Mouse (Mus musculus) forebrain, embryonic 11.5 days (tissue): ENCODE data around the gene Gm9844. TPM values are rescaled to one million over a fixed set of nuclear protein-coding genes. Genes with fewer than 3 reads are reported as not detected.
"Not testable (repeated sequence)": the region's sequence is repeated elsewhere in the genome, so short reads cannot be mapped to it uniquely, and the experiment has no call there.

Experiments used
- ATAC-seq: fragments of 200-750 bp; cut with Nextera tagmentation; replicated peaks from 2 replicates; pipeline ENCODE4 v1.8.0; 2017; ENCODE audit warnings: moderate TSS enrichment; ENCODE audit not compliant: low FRiP score
- DNase-seq: peaks from one replicate; pipeline ENCODE4 v3.0.0-alpha.2; 2017; ENCODE audit warnings: low spot score
- H3K27ac ChIP-seq: fragments of 300-500 bp; sonication (generic); 2 replicates; pipeline ENCODE4 v1.5.1; 2014; ENCODE audit warnings: low read depth, low read length
- H3K27me3 ChIP-seq: fragments of 300-500 bp; sonication (generic); 2 replicates; pipeline ENCODE4 v1.6.1; 2014; ENCODE audit warnings: mild to moderate bottlenecking, low read length, mixed read lengths; ENCODE audit not compliant: control insufficient read depth, insufficient read depth
- H3K36me3 ChIP-seq: fragments of 300-500 bp; sonication (generic); 2 replicates; pipeline ENCODE4 v1.6.1; 2014; ENCODE audit warnings: mild to moderate bottlenecking, low read length, moderate library complexity, mixed read lengths; ENCODE audit not compliant: control insufficient read depth, insufficient read depth
- H3K4me1 ChIP-seq: fragments of 300-500 bp; sonication (generic); replicated peaks from 2 replicates; pipeline ENCODE4 v1.6.1; 2014; ENCODE audit warnings: low read length, mixed read lengths; ENCODE audit not compliant: control insufficient read depth, insufficient read depth
- H3K4me2 ChIP-seq: fragments of 300-500 bp; sonication (generic); 2 replicates; pipeline ENCODE4 v1.6.1; 2014; ENCODE audit warnings: low read depth, mild to moderate bottlenecking, low read length, moderate library complexity, mixed read lengths; ENCODE audit not compliant: severe bottlenecking
- H3K4me3 ChIP-seq: fragments of 300-500 bp; sonication (generic); 2 replicates; pipeline ENCODE4 v1.5.1; 2014; ENCODE audit warnings: low read depth, low read length
- H3K9ac ChIP-seq: fragments of 300-500 bp; sonication (generic); 2 replicates; pipeline ENCODE4 v1.6.1; 2014; ENCODE audit warnings: low read length
- H3K9me3 ChIP-seq: fragments of 300-500 bp; sonication (generic); 2 replicates; pipeline ENCODE4 v1.6.1; 2016; ENCODE audit warnings: low read length, mixed read lengths; ENCODE audit not compliant: control insufficient read depth
- WGBS: fragments of 180-500 bp; shearing (Covaris S2); extraction: QIAGEN DNeasy Blood & Tissue Kit; methylation state at CpG from one replicate; pipeline ENCODE4 v1.1.7; 2014; 5-methylcytosine and 5-hydroxymethylcytosine counted together
- polyA plus RNA-seq: library from polyadenylated mRNA; unstranded; fragments of >200 nt; fragmentation: Nextera tagmentation; extraction: Ambion mirVana; gene quantifications from 2 replicates; pipeline ENCODE4 v1.2.1, GENCODE M21; 2014

Gene Gm9844
- polyA plus RNA-seq, 1 experiment from 2014 or later, result 15.9 TPM

DNA sequence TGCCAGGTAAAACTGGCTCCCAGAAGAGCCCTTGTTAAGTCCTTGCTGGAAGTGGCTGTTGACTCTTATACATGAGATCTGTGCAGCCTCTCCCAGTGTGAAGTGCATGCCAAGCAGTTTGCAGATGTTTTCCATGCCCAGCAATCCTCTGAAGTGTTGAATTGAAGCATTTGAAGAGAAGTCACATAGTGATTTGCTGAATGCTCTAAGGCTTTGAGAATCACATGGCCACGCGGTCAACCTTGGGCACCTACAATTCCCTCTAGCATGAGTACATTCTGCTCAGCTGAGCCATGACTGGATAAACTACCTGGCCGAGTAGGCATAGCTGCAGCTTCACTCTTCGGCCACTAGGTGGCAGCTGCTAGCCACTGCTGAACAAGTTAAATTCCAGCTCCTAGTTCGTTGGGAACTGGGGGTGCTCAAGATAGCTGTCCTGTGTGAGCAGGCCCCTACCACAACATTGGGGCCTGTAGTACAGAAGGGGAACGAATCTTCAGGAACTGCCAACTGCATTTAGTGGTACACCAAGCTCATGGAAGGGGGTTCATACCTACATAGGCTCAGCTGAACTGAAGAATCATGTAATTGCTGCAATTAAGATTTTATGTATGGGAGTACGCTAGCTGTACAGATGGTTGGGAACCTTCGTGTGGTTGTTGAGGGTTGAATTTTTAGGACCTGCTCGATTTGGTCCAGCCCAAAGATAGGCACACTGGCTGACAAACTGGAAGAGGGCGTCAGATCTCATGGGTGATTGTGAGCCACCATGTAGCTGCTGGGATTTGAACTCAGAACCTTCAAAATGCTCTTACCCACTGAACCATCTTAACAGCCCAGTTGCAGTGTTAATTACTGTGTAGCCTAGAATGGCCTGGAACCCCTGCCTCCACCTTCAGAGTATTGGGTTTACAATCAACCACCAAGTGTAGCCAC is 28.5 kb downstream of the Gm9844 start:
- DNase-seq, result peak; percentile 85
- no peaks in the 10 kb centered on the region for H3K27me3 ChIP-seq
- peaks cover 14% of the 10 kb centered on the region for H3K4me1 ChIP-seq
- H3K9ac ChIP-seq, result no peak overlapping the region
- no peak overlapping the region for H3K27ac ChIP-seq
- peak; percentile 57 for ATAC-seq
- no peaks in the 10 kb centered on the region for H3K9me3 ChIP-seq
- H3K4me2 ChIP-seq, result no peak overlapping the region
- H3K36me3 ChIP-seq, result peaks cover 18% of the 10 kb centered on the region; the same call in 1 of the 2 replicates
- H3K4me3 ChIP-seq, result no peak overlapping the region
- WGBS, result 28% methylated on average over 10 of the region's 10 CpGs

DNA sequence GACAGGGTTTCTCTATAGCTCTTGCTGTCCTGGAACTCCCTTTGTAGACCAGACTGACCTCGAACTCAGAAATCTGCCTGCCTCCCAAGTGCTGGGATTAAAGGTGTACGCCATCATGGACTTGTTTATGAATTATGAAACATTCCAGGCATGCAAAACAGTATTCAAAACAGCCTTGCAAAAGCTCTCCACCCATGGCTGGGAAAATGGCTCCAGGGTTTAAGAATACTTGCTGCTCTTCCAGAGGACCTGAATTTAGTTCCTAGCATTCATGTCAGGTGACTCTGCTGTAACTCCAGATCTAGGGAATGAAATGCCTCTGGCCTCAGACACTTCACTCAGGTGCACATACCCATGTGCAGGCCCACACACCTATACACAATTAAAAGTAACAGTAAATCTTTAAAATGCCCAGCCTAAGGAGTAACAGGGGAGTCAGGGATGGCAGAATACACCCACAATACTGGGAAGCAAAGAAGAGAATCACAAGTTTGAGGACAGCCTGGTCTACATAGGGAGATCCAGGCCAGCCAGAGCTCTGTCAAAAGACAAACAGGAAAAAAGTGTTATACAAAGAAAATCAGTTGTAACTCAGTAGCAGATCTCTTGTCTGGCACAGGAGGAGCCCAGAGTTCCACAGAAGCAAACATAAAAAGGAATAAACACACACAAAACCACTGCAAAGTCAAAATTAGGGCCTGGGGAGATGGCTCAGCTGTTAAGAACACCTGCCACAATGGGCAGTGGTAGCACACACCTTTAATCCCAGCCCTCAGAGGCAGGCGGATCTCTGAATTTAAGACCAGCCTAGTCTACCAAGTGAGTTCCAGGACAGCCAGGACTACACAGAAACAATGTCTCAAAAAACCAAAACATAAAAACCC is 29.5 kb downstream of the Gm9844 start:
- H3K4me3 ChIP-seq, result no peak overlapping the region
- no peak overlapping the region for H3K27ac ChIP-seq
- H3K9ac ChIP-seq, result no peak overlapping the region
- ATAC-seq, result no peak
- peaks cover 13% of the 10 kb centered on the region; the same call in 1 of the 2 replicates for H3K36me3 ChIP-seq
- no peaks in the 10 kb centered on the region for H3K9me3 ChIP-seq
- 69% methylated on average over 3 of the region's 3 CpGs for WGBS
- no peaks in the 10 kb centered on the region for H3K27me3 ChIP-seq
- peaks cover 6% of the 10 kb centered on the region; the same call in 1 of the 2 replicates for H3K4me1 ChIP-seq
- H3K4me2 ChIP-seq, result no peak overlapping the region
- DNase-seq, result no peak

DNA sequence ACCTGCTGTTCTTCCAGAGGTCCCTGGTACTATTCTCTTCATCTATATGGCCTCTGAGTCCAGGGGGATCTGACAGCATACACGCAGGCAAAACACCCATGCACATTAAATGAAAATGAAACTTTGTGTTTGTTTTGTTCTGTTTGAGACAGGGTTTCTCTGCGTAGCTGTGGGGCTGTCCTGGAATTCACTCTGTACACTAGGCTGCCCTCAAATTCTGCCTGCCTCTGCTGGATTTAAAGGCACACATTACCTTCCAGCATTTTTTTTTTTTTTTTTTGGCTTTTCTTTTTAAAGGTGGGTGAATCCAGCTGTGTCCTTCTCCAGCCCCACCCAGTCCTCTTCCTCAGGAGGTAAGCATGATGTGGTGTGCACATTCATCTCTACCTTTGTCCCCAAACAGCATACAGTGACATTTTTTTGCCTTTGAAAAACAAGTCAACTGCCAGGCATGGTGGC is 30.1 kb downstream of the Gm9844 start:
- H3K27ac ChIP-seq, result no peak overlapping the region
- no peak overlapping the region for H3K4me2 ChIP-seq
- no peaks in the 10 kb centered on the region for H3K9me3 ChIP-seq
- H3K27me3 ChIP-seq, result no peaks in the 10 kb centered on the region
- WGBS, result 68% methylated on average over 2 of the region's 2 CpGs
- H3K36me3 ChIP-seq, result peaks cover 13% of the 10 kb centered on the region; the same call in 1 of the 2 replicates
- DNase-seq (no peak), ATAC-seq (no peak)
- H3K9ac ChIP-seq, result no peak overlapping the region
- no peak overlapping the region for H3K4me3 ChIP-seq
- H3K4me1 ChIP-seq, result peaks cover 3% of the 10 kb centered on the region; the same call in 1 of the 2 replicates

DNA sequence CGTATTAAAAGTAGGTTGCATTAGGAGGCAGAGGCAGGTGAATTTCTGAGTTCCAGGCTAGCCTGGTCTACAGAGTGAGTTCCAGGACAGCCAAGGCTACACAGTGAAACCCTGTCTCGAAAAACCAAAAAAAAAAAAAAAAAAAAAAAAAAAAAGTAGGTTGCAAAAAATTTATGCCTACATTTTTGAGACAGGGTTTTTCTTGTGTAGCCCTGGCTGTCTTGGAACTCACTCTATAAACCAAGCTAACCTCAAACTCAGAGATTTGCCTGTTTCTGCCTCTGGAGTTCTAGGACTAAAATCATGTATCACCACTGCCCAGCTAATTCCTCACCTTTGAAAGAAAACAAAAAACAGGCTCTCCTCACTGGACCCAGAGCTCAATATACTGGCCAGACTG is 33.7 kb downstream of the Gm9844 start:
- not testable (repeated sequence) for H3K4me2 ChIP-seq, DNase-seq, ATAC-seq, H3K4me3 ChIP-seq, H3K9me3 ChIP-seq, H3K27me3 ChIP-seq, H3K4me1 ChIP-seq, H3K36me3 ChIP-seq, H3K9ac ChIP-seq, H3K27ac ChIP-seq
- WGBS, result 98% methylated on average over 2 of the region's 2 CpGs

DNA sequence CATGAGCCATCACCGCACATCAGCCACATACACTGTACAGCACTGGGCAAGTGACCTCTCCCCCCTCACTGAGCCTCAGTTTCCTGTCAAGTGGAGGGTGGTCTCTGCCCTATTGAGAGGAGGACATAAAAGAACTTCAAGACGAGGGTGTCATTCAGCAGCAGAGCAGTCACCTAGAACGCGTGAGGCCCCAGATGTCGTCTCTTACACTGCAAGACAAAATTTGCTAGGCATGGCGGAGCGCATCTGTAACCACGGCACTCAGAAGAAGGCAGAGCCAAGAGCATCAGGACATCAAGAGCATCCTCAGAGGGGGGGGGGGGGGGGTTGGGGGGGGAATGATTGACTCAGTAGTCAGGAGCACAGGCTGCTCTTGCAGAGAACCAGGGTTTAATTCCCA is 34.3 kb downstream of the Gm9844 start:
- no peak overlapping the region for H3K9ac ChIP-seq
- 88% methylated on average over 8 of the region's 8 CpGs for WGBS
- ATAC-seq, result no peak

DNA sequence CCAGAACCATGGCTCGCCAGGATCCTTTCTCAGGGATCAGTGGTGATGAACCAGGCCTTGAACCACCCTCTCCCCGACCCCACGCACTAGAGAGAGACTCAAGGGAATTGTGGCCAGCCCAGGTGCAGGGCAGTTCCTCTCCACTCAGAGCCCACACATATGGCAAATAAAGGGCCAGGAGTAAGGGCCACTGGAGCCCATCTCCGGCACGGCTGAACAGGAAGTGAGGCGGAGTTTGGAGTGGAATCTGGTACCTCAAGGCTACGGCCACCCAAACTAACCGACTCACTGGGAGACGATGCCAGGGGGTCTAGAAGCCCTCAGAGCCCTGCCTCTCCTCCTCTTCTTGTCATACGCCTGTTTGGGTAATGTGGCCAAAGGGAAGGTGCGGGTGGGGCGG is 35.2 kb downstream of the Gm9844 start, which contains the start of gene Cd79a:
TSS of gene Cd79a (plus strand) at position 158 of the 400 bp plus-strand sequence.
- Histone ChIP-seq H3K36me3 (no peaks in the 10 kb centered on the region; the same call in 1 of the 2 replicates), H3K4me3 (no peak within 1 kb of the TSS), H3K27ac (no peak within 1 kb of the TSS), H3K4me2 (no peak within 1 kb of the TSS), H3K27me3 (no peaks in the 10 kb centered on the region), H3K4me1 (no peaks in the 10 kb centered on the region), H3K9ac (no peak within 1 kb of the TSS), H3K9me3 (no peaks in the 10 kb centered on the region)
- 79% methylated on average over 12 of the region's 12 CpGs for WGBS
- ATAC-seq (no peak), DNase-seq (no peak)

More for the DNA sequence above, 34.3 kb downstream of the Gm9844 start:
- Histone ChIP-seq H3K4me2 (no peak overlapping the region), H3K27ac (no peak overlapping the region), H3K4me3 (no peak overlapping the region), H3K27me3 (no peaks in the 10 kb centered on the region), H3K4me1 (no peaks in the 10 kb centered on the region), H3K36me3 (no peaks in the 10 kb centered on the region; the same call in 1 of the 2 replicates), H3K9me3 (no peaks in the 10 kb centered on the region)
- no peak for DNase-seq

DNA sequence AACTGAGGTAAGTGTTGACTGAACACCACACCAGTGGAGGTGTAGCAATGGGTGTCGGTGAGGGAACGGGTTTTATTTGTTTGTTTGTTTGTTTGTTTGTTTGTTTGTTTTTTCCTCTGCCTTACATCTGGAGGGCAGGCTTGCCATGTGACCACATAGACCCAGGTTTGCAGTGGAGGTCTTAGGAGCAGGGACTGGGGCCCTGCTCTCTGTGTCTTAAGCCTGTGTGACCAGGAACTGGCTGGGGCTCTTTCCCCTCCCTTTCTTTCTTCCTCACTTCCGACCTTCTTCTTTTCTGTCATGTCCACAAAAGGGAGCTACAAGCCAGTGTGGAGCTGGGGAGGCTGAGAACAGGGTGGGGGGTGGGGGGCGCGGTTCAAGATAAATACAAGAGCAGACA is 35.9 kb downstream of the Gm9844 start:
- peaks cover under 1% of the 10 kb centered on the region; the same call in 1 of the 2 replicates for H3K4me1 ChIP-seq
- no peaks in the 10 kb centered on the region; the same call in 1 of the 2 replicates for H3K36me3 ChIP-seq
- no peaks in the 10 kb centered on the region for H3K27me3 ChIP-seq
- H3K4me2 ChIP-seq, result no peak overlapping the region
- WGBS, result 78% methylated on average over 5 of the region's 5 CpGs
- ATAC-seq, result no peak
- DNase-seq, result no peak
- H3K27ac ChIP-seq, result no peak overlapping the region
- H3K4me3 ChIP-seq, result no peak overlapping the region
- H3K9me3 ChIP-seq, result no peaks in the 10 kb centered on the region
- no peak overlapping the region for H3K9ac ChIP-seq

DNA sequence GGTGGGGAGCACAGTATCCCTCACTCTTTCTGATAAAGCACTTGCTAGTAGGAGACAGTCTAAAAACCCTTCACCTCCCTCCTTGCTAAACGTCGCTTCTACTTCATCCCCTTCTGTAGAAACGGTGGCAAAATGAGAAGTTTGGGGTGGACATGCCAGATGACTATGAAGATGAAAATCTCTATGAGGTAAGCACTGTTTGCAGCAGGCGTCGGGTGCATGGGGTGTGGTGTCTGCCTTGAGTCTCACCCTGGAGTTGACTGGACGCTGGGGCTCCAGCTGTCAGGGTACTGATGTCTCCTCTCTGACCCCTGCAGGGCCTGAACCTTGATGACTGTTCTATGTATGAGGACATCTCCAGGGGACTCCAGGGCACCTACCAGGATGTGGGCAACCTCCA is 39.1 kb downstream of the Gm9844 start:
- no peak overlapping the region for H3K4me2 ChIP-seq
- ATAC-seq (no peak), DNase-seq (no peak)
- no peak overlapping the region for H3K9ac ChIP-seq
- no peaks in the 10 kb centered on the region for H3K36me3 ChIP-seq
- 87% methylated on average over 6 of the region's 6 CpGs for WGBS
- H3K4me3 ChIP-seq, result no peak overlapping the region
- peaks cover 5% of the 10 kb centered on the region; the same call in 1 of the 2 replicates for H3K4me1 ChIP-seq
- no peaks in the 10 kb centered on the region for H3K27me3 ChIP-seq
- no peaks in the 10 kb centered on the region for H3K9me3 ChIP-seq
- no peak overlapping the region for H3K27ac ChIP-seq
